Mouse (Mus musculus) adrenal gland (tissue): ENCODE results near the gene Fancm.

Experiments used
- intact Hi-C: fragments of 180-260 bp; cut with DNase I; formaldehyde crosslinking; loops from one replicate; pipeline ENCODE4 v1.15.1; 2025
- long read RNA-seq, 2 experiments: library from polyadenylated mRNA; unstranded; transcript quantifications; one replicate each; pipeline ENCODE4 v2.0.0; 2020; ENCODE audit warnings: borderline replicate concordance in 1 of 2; ENCODE audit not compliant: insufficient replicate concordance in 1 of 2

The Fancm gene
- long read RNA-seq, experiment 1, full-length matches to known transcripts = 1 of 2 reads
- long read RNA-seq, experiment 1, partial matches to known transcripts = 0 of 2 reads
- long read RNA-seq, experiment 1, other reads (novel, unspliced or antisense) = 1 of 2 reads
- long read RNA-seq, experiment 2, full-length matches to known transcripts = 2 of 2 reads
- long read RNA-seq, experiment 2, partial matches to known transcripts = 0 of 2 reads
- long read RNA-seq, experiment 2, other reads (novel, unspliced or antisense) = 0 of 2 reads

- intact Hi-C loops = no loop called here
Observed at GRCm38 (mm10) chr12:65075085-65075732, at the start of gene Fancm. Fancm (plus strand) TSS chr12:65075603.

- intact Hi-C loops = no loop called here
Observed at GRCm38 (mm10) chr12:65035839-65036189, 39.6 kb upstream of the Fancm start.

GRCm38 (mm10) chr12:65036190-65036870 is 39.1 kb upstream of the Fancm start, which contains the start of gene Prpf39:
Prpf39 (plus strand) TSS chr12:65036333.
- intact Hi-C loops = no loop called here

- intact Hi-C loops = no loop called here
Observed at GRCm38 (mm10) chr12:65036892-65037545, 38.4 kb upstream of the Fancm start.

- intact Hi-C loops = no loop called here
Observed at GRCm38 (mm10) chr12:65037546-65037937, 37.9 kb upstream of the Fancm start.

GRCm38 (mm10) chr12:65048799-65049198 is 26.6 kb upstream of the Fancm start:
- intact Hi-C loops = no loop called here

- intact Hi-C loops = loop anchor here (5.0 kb wide), 1 partner anchor 71 kb away; no protein-coding TSS in a partner anchor
Observed at GRCm38 (mm10) chr12:65058203-65058602, 17.2 kb upstream of the Fancm start.

GRCm38 (mm10) chr12:65061082-65061481 is 14.3 kb upstream of the Fancm start:
- intact Hi-C loops = no loop called here

GRCm38 (mm10) chr12:65065241-65065640 is 10.2 kb upstream of the Fancm start:
- intact Hi-C loops = no loop called here

- intact Hi-C loops = no loop called here
Observed at GRCm38 (mm10) chr12:65066234-65066633, 9.2 kb upstream of the Fancm start.

- intact Hi-C loops = no loop called here
Observed at GRCm38 (mm10) chr12:65068409-65068808, 7.0 kb upstream of the Fancm start.

GRCm38 (mm10) chr12:65072911-65073610 is 2.3 kb upstream of the Fancm start:
- intact Hi-C loops = loop anchor here (5.0 kb wide), 1 partner anchor 106 kb away; the partner anchor contains the start of genes Klhl28 and Togaram1

- intact Hi-C loops = loop anchor here (5.0 kb wide), 1 partner anchor 106 kb away; the partner anchor contains the start of genes Klhl28 and Togaram1
Observed at GRCm38 (mm10) chr12:65073611-65074178, 1.7 kb upstream of the Fancm start, which contains the start of gene Fkbp3. Fkbp3 (minus strand) TSS chr12:65074007.

- intact Hi-C loops = loop anchor here (5.0 kb wide), 1 partner anchor 107 kb away; the partner anchor contains the start of genes Klhl28 and Togaram1
Observed at GRCm38 (mm10) chr12:65074651-65075050, 752 bp upstream of the Fancm start.

- intact Hi-C loops = no loop called here
Observed at GRCm38 (mm10) chr12:65075733-65076310, 419 bp downstream of the Fancm start.

- intact Hi-C loops = no loop called here
Observed at GRCm38 (mm10) chr12:65076906-65077305, 1.5 kb downstream of the Fancm start.

- intact Hi-C loops = no loop called here
Observed at GRCm38 (mm10) chr12:65108746-65109145, 33.3 kb downstream of the Fancm start.

- intact Hi-C loops = no loop called here
Observed at GRCm38 (mm10) chr12:65111503-65111902, 36.1 kb downstream of the Fancm start.

- intact Hi-C loops = no loop called here
Observed at GRCm38 (mm10) chr12:65112811-65113210, 37.4 kb downstream of the Fancm start.

- intact Hi-C loops = no loop called here
Observed at GRCm38 (mm10) chr12:65113925-65114324, 38.5 kb downstream of the Fancm start.
